Mouse (Mus musculus) intestine, embryonic 14.5 days (tissue): Measurements from ENCODE around the gene Atp5d. TPM values are rescaled to one million over a fixed set of nuclear protein-coding genes. Genes with fewer than 3 reads are reported as not detected.
A peak's percentile ranks its signal among the peaks of the same experiment; 100 is the strongest.

Experiments
- ATAC-seq: fragments of 200-750 bp; cut with Nextera tagmentation; replicated peaks from 2 replicates; pipeline ENCODE4 v1.8.0; 2017; ENCODE audit warnings: low read depth, moderate number of reproducible peaks, moderate TSS enrichment, moderate library complexity; ENCODE audit not compliant: low FRiP score, low TSS enrichment
- DNase-seq: peaks from one replicate; pipeline ENCODE4 v3.0.0-alpha.2; 2018; ENCODE audit warnings: low spot score
- H3K27ac ChIP-seq: fragments of 300-500 bp; sonication (generic); 2 replicates; pipeline ENCODE4 v1.5.1; 2014; ENCODE audit warnings: low read depth, mild to moderate bottlenecking, control low read depth
- H3K27me3 ChIP-seq: fragments of 300-500 bp; sonication (generic); replicated peaks from 2 replicates; pipeline ENCODE4 v1.6.1; 2014; ENCODE audit warnings: low read length, control low read depth; ENCODE audit not compliant: control insufficient read depth, insufficient read depth
- H3K36me3 ChIP-seq: fragments of 300-500 bp; sonication (generic); 2 replicates; pipeline ENCODE4 v1.6.1; 2014; ENCODE audit warnings: low read length, control low read depth; ENCODE audit not compliant: control insufficient read depth, insufficient read depth
- H3K4me1 ChIP-seq: fragments of 300-500 bp; sonication (generic); replicated peaks from 2 replicates; pipeline ENCODE4 v1.6.1; 2014; ENCODE audit warnings: low read length, control low read depth, mixed read lengths; ENCODE audit not compliant: control insufficient read depth, insufficient read depth
- H3K4me2 ChIP-seq: fragments of 300-500 bp; sonication (generic); 2 replicates; pipeline ENCODE4 v1.6.1; 2014; ENCODE audit warnings: low read length
- H3K4me3 ChIP-seq: fragments of 300-500 bp; sonication (generic); 2 replicates; pipeline ENCODE4 v1.5.1; 2014; ENCODE audit warnings: low read depth, low read length, control low read depth, mixed read lengths
- H3K9ac ChIP-seq: fragments of 300-500 bp; sonication (generic); 2 replicates; pipeline ENCODE4 v1.6.1; 2014; ENCODE audit warnings: mild to moderate bottlenecking, low read length
- H3K9me3 ChIP-seq: fragments of 300-500 bp; sonication (generic); 2 replicates; pipeline ENCODE4 v1.6.1; 2016; ENCODE audit warnings: low read length, control low read depth; ENCODE audit not compliant: control insufficient read depth
- WGBS: fragments of 180-500 bp; shearing (Covaris S2); extraction: QIAGEN DNeasy Blood & Tissue Kit; methylation state at CpG from one replicate; pipeline ENCODE4 v1.1.7; 2014; 5-methylcytosine and 5-hydroxymethylcytosine counted together
- polyA plus RNA-seq: library from polyadenylated mRNA; unstranded; fragments of >200 nt; fragmentation: Nextera tagmentation; extraction: Ambion mirVana; gene quantifications from 2 replicates; pipeline ENCODE4 v1.2.1, GENCODE M21; 2014

Gene Atp5d
- polyA plus RNA-seq, 1 experiment from 2014 or later: 627 TPM

DNA sequence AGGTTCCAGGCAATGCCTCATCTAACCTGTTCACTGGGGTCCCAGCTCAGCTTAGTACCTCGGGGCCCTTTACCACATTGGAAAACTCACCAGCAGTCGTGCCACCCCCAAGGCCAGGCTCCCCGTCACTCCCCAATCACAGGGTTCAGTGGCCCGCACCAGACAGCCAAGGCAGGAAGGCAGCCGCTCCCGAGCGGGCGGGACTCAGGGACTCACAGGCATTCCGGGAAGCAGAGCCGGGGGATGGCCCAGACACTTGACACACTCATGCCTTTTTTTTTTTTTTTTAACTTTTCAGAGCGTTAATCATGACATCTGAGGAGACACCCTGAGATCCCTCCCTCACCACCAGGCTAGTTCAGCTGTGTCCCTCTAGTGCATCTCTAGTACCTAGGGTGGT lies 37.5 kb upstream of the Atp5d start:
- no peaks in the 10 kb centered on the region for H3K36me3 ChIP-seq
- ATAC-seq (no peak), DNase-seq (no peak)
- 37% methylated on average over 11 of the region's 11 CpGs for WGBS
- no peaks in the 10 kb centered on the region for H3K27me3 ChIP-seq
- peak overlapping the region; percentile 91 for H3K4me2 ChIP-seq
- H3K9me3 ChIP-seq: no peaks in the 10 kb centered on the region
- H3K4me1 ChIP-seq: peaks cover 39% of the 10 kb centered on the region
- no peak overlapping the region for H3K27ac ChIP-seq
- no peak overlapping the region for H3K9ac ChIP-seq
- H3K4me3 ChIP-seq: no peak overlapping the region

DNA sequence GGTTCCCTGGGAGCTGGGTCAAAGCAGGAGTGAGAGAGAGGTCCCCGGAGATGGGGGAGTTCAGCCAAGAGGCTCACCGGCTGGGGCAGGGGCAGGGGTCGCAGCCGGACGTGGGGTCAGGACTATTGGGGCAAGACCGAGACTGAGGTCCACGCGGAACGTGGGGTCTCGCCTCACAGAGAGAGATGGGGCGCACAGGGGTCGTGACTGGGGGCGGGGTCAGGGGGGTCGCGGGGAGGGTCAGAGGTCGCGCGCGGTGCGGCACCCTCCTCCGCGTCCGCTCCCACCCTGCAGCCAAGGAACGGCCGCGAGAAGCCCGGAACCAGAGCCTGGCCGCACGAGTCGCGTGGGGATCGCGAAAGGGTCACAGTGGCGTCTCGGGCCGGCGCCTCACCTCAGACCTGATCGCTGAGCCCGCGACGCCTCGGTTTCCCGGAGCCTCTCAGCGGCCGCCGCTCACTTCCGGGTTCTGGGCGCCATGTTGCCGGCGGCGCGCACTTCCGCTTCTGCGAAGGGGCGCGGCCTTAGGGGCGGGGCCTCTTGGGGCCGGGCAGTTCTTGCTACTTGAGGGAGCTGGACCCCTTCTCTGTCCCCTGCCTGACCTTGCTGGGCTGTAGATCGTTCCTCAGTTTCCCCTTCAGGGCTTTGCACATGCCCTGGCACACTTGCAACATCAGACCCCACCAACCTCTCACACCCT lies 36.1 kb upstream of the Atp5d start:
- Histone ChIP-seq H3K27me3 (no peaks in the 10 kb centered on the region), H3K4me1 (peaks cover 32% of the 10 kb centered on the region), H3K9ac (peak overlapping the region; percentile 72), H3K4me2 (peak overlapping the region; percentile 91), H3K4me3 (peak overlapping the region; percentile 54), H3K36me3 (no peaks in the 10 kb centered on the region), H3K9me3 (no peaks in the 10 kb centered on the region), H3K27ac (0 out of 2 replicates have a peak overlapping the region, but pooled peaks have one; percentile 1)
- ATAC-seq (peak; percentile 85), DNase-seq (peak; percentile 87)
- WGBS: 1% methylated on average over 57 of the region's 59 CpGs

DNA sequence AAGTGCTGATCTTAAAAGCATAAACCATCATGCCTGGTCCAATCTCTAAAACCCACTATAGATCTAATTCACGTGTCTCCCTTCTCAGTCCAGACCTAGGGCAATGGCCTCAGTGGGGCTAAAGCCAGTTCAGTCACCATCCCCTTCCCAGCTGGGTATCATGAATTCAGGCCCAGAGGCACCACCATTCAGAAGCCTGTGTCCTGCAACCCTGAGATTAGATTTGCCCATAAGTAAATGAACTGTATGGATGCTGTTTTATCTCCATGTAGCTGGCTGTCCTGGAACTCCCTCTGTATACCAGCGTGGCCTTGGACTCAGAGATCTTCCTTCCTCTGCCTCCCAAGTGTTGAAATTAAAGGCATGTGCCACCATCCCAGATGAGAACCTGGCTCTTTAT lies 35.4 kb upstream of the Atp5d start:
- H3K27me3 ChIP-seq: no peaks in the 10 kb centered on the region
- no peak overlapping the region; the same call in 1 of the 2 replicates for H3K4me3 ChIP-seq
- peaks cover 26% of the 10 kb centered on the region for H3K4me1 ChIP-seq
- H3K9ac ChIP-seq: no peak overlapping the region
- WGBS: 90% methylated on average over 2 of the region's 2 CpGs
- no peaks in the 10 kb centered on the region for H3K36me3 ChIP-seq
- 0 out of 2 replicates have a peak overlapping the region, but pooled peaks have one; percentile 1 for H3K27ac ChIP-seq
- peak overlapping the region; percentile 91 for H3K4me2 ChIP-seq
- ATAC-seq (no peak), DNase-seq (no peak)
- H3K9me3 ChIP-seq: no peaks in the 10 kb centered on the region

DNA sequence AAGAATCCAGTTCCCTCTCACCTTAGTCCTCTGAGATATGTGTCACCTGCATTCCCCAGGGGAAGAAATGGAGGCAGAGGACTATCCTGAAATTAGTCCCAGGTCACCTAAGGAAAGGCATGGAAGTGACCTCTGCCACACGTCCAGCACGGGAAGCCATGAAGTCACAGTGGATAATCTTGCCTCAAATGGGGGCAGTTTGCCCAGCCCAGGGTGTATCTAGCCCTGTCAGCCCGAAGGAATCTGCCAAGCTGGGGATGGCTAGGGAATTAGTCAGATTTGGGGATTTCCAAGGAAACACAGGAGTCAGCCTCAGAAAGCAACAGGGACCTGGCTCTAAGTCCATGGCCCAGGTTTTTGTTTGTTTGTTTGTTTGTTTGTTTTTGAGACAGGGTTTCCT lies 34.3 kb upstream of the Atp5d start:
- Histone ChIP-seq H3K4me3 (no peak overlapping the region), H3K27ac (no peak overlapping the region), H3K27me3 (no peaks in the 10 kb centered on the region), H3K4me2 (no peak overlapping the region), H3K4me1 (peaks cover 19% of the 10 kb centered on the region), H3K9me3 (no peaks in the 10 kb centered on the region), H3K36me3 (no peaks in the 10 kb centered on the region), H3K9ac (no peak overlapping the region)
- 83% methylated on average over 3 of the region's 3 CpGs for WGBS
- ATAC-seq (no peak), DNase-seq (no peak)

DNA sequence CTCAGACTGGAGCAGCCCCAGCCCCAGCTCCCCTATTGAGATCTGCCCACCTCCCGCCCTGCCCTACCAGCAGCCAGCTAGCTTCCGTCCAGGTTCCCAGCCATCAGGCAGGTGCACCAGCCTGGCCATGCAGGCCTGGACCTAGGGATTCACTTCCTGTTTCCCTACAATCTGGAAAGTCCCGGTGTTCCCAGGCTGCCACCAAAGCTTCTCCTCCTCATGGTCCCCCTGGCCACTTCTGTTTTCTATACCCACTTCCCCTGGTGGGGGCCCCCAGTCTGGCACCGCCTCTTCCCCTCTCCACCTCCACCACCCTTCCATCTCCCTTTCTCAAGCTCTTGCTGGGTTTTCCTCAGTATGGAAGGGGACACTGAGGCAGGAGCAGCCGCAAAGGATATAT lies 33.0 kb upstream of the Atp5d start, which contains the start of gene Sbno2:
TSS of gene Sbno2 (minus strand) at position 112 of the 400 bp plus-strand sequence.
- no peak within 1 kb of the TSS for H3K4me3 ChIP-seq
- H3K36me3 ChIP-seq: no peaks in the 10 kb centered on the region
- no peaks in the 10 kb centered on the region for H3K9me3 ChIP-seq
- H3K4me2 ChIP-seq: no peak within 1 kb of the TSS
- no peak for DNase-seq
- ATAC-seq: no peak
- WGBS: 59% methylated on average over 5 of the region's 5 CpGs
- no peak within 1 kb of the TSS for H3K9ac ChIP-seq
- H3K27me3 ChIP-seq: no peaks in the 10 kb centered on the region
- H3K4me1 ChIP-seq: peaks cover 15% of the 10 kb centered on the region
- no peak within 1 kb of the TSS for H3K27ac ChIP-seq

DNA sequence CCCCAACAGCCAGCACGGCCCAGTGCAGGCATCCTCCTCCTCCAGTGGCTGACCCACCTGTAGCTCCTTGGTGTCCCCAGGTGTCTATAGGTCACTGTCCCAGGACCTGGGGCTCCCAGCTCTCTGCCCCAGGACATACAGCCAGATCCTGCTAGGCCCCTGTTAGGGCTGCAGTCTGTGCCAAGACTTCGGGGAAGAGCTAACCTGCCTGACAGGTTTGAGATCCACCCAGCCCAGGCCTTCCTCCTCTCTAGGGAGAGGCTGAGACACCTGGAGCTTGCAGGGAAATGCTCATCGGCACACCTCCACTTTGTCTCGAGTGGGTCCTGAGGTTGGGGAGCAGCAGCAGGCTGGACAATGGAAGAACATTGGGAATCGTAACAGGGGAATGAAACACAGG lies 32.5 kb upstream of the Atp5d start:
- no peaks in the 10 kb centered on the region for H3K27me3 ChIP-seq
- WGBS: 60% methylated on average over 5 of the region's 5 CpGs
- no peak for ATAC-seq
- H3K4me3 ChIP-seq: no peak overlapping the region
- H3K9me3 ChIP-seq: no peaks in the 10 kb centered on the region
- no peak overlapping the region for H3K4me2 ChIP-seq
- peaks cover 14% of the 10 kb centered on the region for H3K4me1 ChIP-seq
- no peaks in the 10 kb centered on the region for H3K36me3 ChIP-seq
- DNase-seq: no peak
- no peak overlapping the region for H3K9ac ChIP-seq
- no peak overlapping the region for H3K27ac ChIP-seq

DNA sequence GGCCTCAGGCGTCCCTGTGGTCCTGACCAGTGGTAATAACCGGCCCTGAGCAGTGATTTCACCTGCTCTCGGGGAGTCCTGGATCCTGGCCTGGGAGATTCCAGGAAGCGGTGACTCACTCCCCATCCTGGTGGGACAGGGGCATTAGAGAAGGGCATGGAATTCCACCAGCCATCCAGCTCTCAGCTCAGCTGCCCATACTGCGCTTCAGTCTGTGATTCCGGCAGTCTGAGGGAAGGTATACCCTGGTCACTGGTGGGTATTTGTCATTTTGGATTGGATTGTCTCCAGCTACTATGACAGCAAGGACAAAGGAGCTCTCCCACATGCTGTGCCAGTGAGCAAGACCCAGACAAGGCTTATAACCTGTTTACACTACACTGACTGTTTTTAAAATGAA lies 30.8 kb upstream of the Atp5d start:
- 55% methylated on average over 6 of the region's 6 CpGs for WGBS
- Histone ChIP-seq H3K9ac (no peak overlapping the region), H3K4me2 (no peak overlapping the region), H3K4me1 (0 out of 2 replicates have a peak, but pooled peaks cover 2% of the 10 kb centered on the region), H3K27me3 (no peaks in the 10 kb centered on the region), H3K4me3 (no peak overlapping the region), H3K27ac (no peak overlapping the region), H3K9me3 (no peaks in the 10 kb centered on the region), H3K36me3 (no peaks in the 10 kb centered on the region)
- no peak for ATAC-seq
- no peak for DNase-seq

DNA sequence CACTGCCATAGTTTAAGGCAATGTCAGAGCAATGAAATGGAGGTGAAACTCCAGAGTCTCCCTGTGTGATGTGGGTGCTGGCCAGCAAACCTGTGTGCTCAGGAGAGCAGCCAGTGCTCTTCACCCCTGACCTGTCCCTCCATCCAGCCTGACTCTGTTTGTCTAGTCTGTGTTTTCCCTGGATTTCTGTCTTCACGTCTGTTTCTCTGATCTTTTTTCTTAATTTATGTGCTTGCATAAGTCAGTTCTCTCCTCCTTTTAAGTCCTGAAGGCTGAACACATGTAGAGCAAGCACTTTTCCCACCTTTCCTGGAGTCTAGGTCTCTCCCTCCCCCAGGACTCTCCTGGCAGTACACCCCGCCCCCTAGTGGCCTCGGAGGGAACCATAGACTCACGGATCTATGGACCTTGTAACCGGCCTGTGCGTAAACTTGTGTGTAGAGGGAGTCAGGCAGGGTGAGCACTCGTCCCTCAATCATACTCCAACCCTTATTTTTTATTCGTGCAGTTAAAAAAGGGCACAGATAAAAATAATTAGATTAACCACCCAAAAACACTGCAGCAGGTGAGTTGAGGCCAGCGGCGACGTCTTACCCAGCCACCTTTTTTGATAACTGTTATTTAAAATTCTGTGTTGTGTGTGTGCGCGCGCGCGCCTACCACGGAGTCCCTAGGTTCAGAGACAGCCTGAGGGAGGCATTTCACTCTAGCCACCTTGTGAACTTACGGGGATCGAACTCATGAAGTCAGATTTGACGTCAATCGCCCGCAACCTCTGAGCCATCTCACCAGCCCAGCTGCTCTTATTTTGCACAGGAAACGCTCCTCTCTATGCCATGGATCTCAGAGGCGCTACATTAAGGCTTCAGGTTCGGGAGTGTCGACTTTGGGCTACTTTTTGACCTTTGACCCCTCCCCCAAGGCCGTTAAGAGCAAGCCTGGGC lies 23.8 kb upstream of the Atp5d start:
- peak overlapping the region; percentile 85 for H3K27ac ChIP-seq
- H3K4me3 ChIP-seq: peak overlapping the region; percentile 95
- H3K9ac ChIP-seq: peak overlapping the region; percentile 55
- H3K4me1 ChIP-seq: peaks cover 21% of the 10 kb centered on the region
- peak overlapping the region; percentile 68 for H3K4me2 ChIP-seq
- WGBS: 2% methylated on average over 27 of the region's 27 CpGs
- ATAC-seq (peak; percentile 61), DNase-seq (peak; percentile 97)
- H3K27me3 ChIP-seq: no peaks in the 10 kb centered on the region
- H3K9me3 ChIP-seq: no peaks in the 10 kb centered on the region
- H3K36me3 ChIP-seq: peaks cover 13% of the 10 kb centered on the region; the same call in 1 of the 2 replicates
